Mouse (Mus musculus): ENCODE results near the gene Commd1. TPM values are rescaled to one million over a fixed set of nuclear protein-coding genes. Genes with fewer than 3 reads are reported as not detected.

Commd1 gene
- polyA plus RNA-seq, 1 experiment from 2014 or later: 217 TPM

DNA sequence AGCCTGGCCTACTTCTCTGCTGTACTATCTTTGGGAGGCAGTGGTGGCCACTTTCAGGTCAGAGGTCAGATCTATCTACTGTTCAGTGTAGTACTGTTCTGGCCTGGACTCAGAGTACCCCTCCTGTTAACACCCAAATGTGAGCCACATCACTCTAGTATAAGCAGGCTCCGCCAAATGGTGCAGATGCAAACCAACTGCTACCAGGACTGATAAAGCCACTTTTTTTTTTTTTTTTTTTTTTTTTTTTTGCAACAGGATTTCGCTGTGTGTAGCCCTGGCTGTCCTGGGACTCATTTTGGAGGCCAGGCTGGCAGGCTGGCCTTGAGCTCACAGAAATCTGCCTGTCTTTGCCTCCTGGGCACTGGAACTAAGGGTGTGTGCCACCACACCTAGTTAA, 43.2 kb downstream of the Commd1 start:
- Histone ChIP-seq H3K4me3 (ENCODE audit: low read depth, low read length) (no peak overlapping the region), H3K9me3 (ENCODE audit: low read length) (no peaks in the 10 kb centered on the region), H3K9ac (replicated peaks; ENCODE audit: low read depth) (no peak overlapping the region), H3K36me3 (ENCODE audit: insufficient read depth, low read length) (no peaks in the 10 kb centered on the region), H3K4me2 (replicated peaks; ENCODE audit: low read depth, low read length) (no peak overlapping the region), H3K4me1 (ENCODE audit: insufficient read depth, low read depth, low read length) (no peaks in the 10 kb centered on the region), H3K27me3 (replicated peaks; ENCODE audit: insufficient read depth, low read length) (no peaks in the 10 kb centered on the region), H3K27ac (ENCODE audit: low read length) (no peak overlapping the region)
- TF ChIP-seq EP300 (IDR thresholded peaks at IDR 0.05) (no peak), CTCF (IDR thresholded peaks at IDR 0.05) (no peak)
- ATAC-seq (no peak), DNase-seq (ENCODE audit: low spot score) (no peak)
- WGBS: 79% methylated on average over 2 of the region's 2 CpGs

GRCm38 (mm10) chr11:22937716-22938316, 44.4 kb downstream of the Commd1 start:
- no peaks in the 10 kb centered on the region for H3K4me1 ChIP-seq (ENCODE audit: insufficient read depth, low read depth, low read length)

GRCm38 (mm10) chr11:22936446-22937125, 45.6 kb downstream of the Commd1 start:
- no peaks in the 10 kb centered on the region for H3K4me1 ChIP-seq (ENCODE audit: insufficient read depth, low read depth, low read length)
- TF ChIP-seq CTCF (IDR thresholded peaks at IDR 0.05) (no peak), EP300 (IDR thresholded peaks at IDR 0.05) (no peak)
- WGBS: 62% methylated on average over 5 of the region's 5 CpGs
- ATAC-seq (no peak), DNase-seq (ENCODE audit: low spot score) (no peak)
- no peaks in the 10 kb centered on the region for H3K27me3 ChIP-seq (replicated peaks; ENCODE audit: insufficient read depth, low read length)
- H3K9ac ChIP-seq (replicated peaks; ENCODE audit: low read depth): no peak overlapping the region
- H3K4me2 ChIP-seq (replicated peaks; ENCODE audit: low read depth, low read length): no peak overlapping the region
- H3K27ac ChIP-seq (ENCODE audit: low read length): no peak overlapping the region
- H3K9me3 ChIP-seq (ENCODE audit: low read length): no peaks in the 10 kb centered on the region
- H3K4me3 ChIP-seq (ENCODE audit: low read depth, low read length): no peak overlapping the region
- no peaks in the 10 kb centered on the region for H3K36me3 ChIP-seq (ENCODE audit: insufficient read depth, low read length)

More at GRCm38 (mm10) chr11:22937716-22938316, 44.4 kb downstream of the Commd1 start:
- H3K36me3 ChIP-seq (ENCODE audit: insufficient read depth, low read length): no peaks in the 10 kb centered on the region
- H3K4me2 ChIP-seq (replicated peaks; ENCODE audit: low read depth, low read length): no peak overlapping the region
- H3K27me3 ChIP-seq (replicated peaks; ENCODE audit: insufficient read depth, low read length): no peaks in the 10 kb centered on the region
- no peak for TF ChIP-seq CTCF (IDR thresholded peaks at IDR 0.05)
- TF ChIP-seq EP300 (IDR thresholded peaks at IDR 0.05): no peak
- 95% methylated on average over 4 of the region's 4 CpGs for WGBS
- ATAC-seq (no peak), DNase-seq (ENCODE audit: low spot score) (no peak)
- no peak overlapping the region for H3K9ac ChIP-seq (replicated peaks; ENCODE audit: low read depth)
- no peak overlapping the region for H3K27ac ChIP-seq (ENCODE audit: low read length)
- no peaks in the 10 kb centered on the region for H3K9me3 ChIP-seq (ENCODE audit: low read length)
- no peak overlapping the region for H3K4me3 ChIP-seq (ENCODE audit: low read depth, low read length)

DNA sequence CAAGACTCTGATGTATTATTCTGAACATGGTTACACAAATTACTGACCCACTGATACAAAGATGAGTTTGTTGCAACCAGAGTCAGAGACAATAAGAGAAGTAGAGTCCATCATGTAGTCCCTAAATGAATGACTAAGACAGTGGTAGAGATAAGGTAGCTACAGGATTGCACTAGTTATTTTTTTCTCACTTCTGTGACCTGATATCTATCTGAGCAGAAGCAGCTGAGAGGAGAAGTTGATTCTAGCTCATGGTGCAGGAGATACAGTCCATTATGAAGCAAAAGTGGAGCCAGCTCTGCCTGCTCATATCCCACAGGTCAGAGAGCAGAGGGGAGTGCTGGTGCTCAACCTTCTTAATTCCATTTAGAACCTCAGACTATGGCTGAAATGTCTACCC, 50.0 kb downstream of the Commd1 start:
- TF ChIP-seq CTCF (IDR thresholded peaks at IDR 0.05): no peak
- Histone ChIP-seq H3K4me2 (replicated peaks; ENCODE audit: low read depth, low read length) (no peak overlapping the region), H3K4me3 (ENCODE audit: low read depth, low read length) (no peak overlapping the region), H3K27me3 (replicated peaks; ENCODE audit: insufficient read depth, low read length) (no peaks in the 10 kb centered on the region), H3K4me1 (ENCODE audit: insufficient read depth, low read depth, low read length) (peaks cover 6% of the 10 kb centered on the region; the same call in 1 of the 2 replicates), H3K9ac (replicated peaks; ENCODE audit: low read depth) (no peak overlapping the region), H3K27ac (ENCODE audit: low read length) (no peak overlapping the region), H3K36me3 (ENCODE audit: insufficient read depth, low read length) (no peaks in the 10 kb centered on the region), H3K9me3 (ENCODE audit: low read length) (no peaks in the 10 kb centered on the region)
- no peak for ATAC-seq
- DNase-seq (ENCODE audit: low spot score): no peak

DNA sequence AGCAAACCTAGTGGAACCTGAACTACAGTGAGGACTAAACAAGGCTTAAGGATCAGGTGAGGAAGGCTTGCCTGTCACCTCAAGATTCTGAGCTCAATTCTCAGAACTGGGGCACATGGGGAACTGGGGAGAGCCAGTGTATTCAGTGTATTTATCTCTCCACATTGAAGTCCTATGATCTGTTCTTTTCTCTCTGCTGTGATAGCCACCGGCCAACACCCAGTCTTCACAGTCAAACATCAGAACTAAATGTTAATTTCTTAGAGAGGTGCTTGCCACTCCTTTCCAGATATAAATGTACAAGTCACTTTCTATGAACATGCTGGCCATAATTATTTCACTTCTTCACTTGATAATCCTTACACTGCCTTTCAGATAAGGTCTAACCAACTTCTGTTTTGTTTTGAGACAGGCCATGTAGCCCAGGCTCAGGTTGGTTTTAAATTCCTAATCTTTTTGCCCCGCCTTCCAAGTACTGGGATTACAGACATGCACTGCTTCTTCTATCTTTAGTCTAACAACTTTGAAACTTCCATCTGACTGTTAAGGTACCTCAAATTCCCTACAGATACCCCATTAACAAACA, 50.8 kb downstream of the Commd1 start:
- H3K4me2 ChIP-seq (replicated peaks; ENCODE audit: low read depth, low read length): no peak overlapping the region
- no peak for DNase-seq (ENCODE audit: low spot score)
- ATAC-seq: no peak
- no peak overlapping the region for H3K27ac ChIP-seq (ENCODE audit: low read length)
- TF ChIP-seq EP300 (IDR thresholded peaks at IDR 0.05): no peak
- TF ChIP-seq CTCF (IDR thresholded peaks at IDR 0.05): no peak
- no peaks in the 10 kb centered on the region for H3K9me3 ChIP-seq (ENCODE audit: low read length)
- 84% methylated on average over 2 of the region's 2 CpGs for WGBS
- peaks cover 6% of the 10 kb centered on the region; the same call in 1 of the 2 replicates for H3K4me1 ChIP-seq (ENCODE audit: insufficient read depth, low read depth, low read length)
- H3K9ac ChIP-seq (replicated peaks; ENCODE audit: low read depth): no peak overlapping the region
- no peaks in the 10 kb centered on the region for H3K36me3 ChIP-seq (ENCODE audit: insufficient read depth, low read length)
- no peak overlapping the region for H3K4me3 ChIP-seq (ENCODE audit: low read depth, low read length)
- H3K27me3 ChIP-seq (replicated peaks; ENCODE audit: insufficient read depth, low read length): no peaks in the 10 kb centered on the region

GRCm38 (mm10) chr11:22930129-22930528, 52.1 kb downstream of the Commd1 start:
- no peaks in the 10 kb centered on the region for H3K36me3 ChIP-seq (ENCODE audit: insufficient read depth, low read length)
- peaks cover 6% of the 10 kb centered on the region; the same call in 1 of the 2 replicates for H3K4me1 ChIP-seq (ENCODE audit: insufficient read depth, low read depth, low read length)
- no peak overlapping the region for H3K4me2 ChIP-seq (replicated peaks; ENCODE audit: low read depth, low read length)
- 54% methylated on average over 2 of the region's 2 CpGs for WGBS
- TF ChIP-seq EP300 (IDR thresholded peaks at IDR 0.05): no peak
- TF ChIP-seq CTCF (IDR thresholded peaks at IDR 0.05): no peak
- DNase-seq (ENCODE audit: low spot score) (no peak), ATAC-seq (no peak)
- H3K9ac ChIP-seq (replicated peaks; ENCODE audit: low read depth): no peak overlapping the region
- H3K9me3 ChIP-seq (ENCODE audit: low read length): no peaks in the 10 kb centered on the region
- no peak overlapping the region for H3K4me3 ChIP-seq (ENCODE audit: low read depth, low read length)
- H3K27me3 ChIP-seq (replicated peaks; ENCODE audit: insufficient read depth, low read length): no peaks in the 10 kb centered on the region
- no peak overlapping the region for H3K27ac ChIP-seq (ENCODE audit: low read length)

Data from lung, postnatal 0 days (tissue).